Comparison of ENCODE assay signal across 8 mouse cellular contexts in genomic region chr2:84774751-84775150, GRCm38 (mm10). TPM values are rescaled to one million over a fixed set of nuclear protein-coding genes. Genes with fewer than 3 reads are reported as not detected.
DNase-seq lines count a peak whose midpoint lies in the region; ATAC-seq and TF ChIP-seq lines count a peak whose summit lies in the region.

No protein-coding gene starts in this region.

- no peaks in the 10 kb centered on the region for H3K36me3 ChIP-seq in heart, embryonic 15.5 days
- no peaks in the 10 kb centered on the region for H3K36me3 ChIP-seq in kidney, postnatal 0 days (ENCODE audit: insufficient read depth, low read length)
- H3K36me3 ChIP-seq in lung, postnatal 0 days (ENCODE audit: insufficient read depth, low read length): no peaks in the 10 kb centered on the region; the same call in 1 of the 2 replicates

- H3K9me3 ChIP-seq in heart, embryonic 15.5 days (replicated peaks): no peaks in the 10 kb centered on the region
- no peaks in the 10 kb centered on the region for H3K9me3 ChIP-seq in kidney, postnatal 0 days (replicated peaks; ENCODE audit: low read length)
- no peaks in the 10 kb centered on the region for H3K9me3 ChIP-seq in lung, postnatal 0 days (ENCODE audit: low read length)

- H3K4me1 ChIP-seq in heart, embryonic 15.5 days (replicated peaks): peaks cover 5% of the 10 kb centered on the region
- H3K4me1 ChIP-seq in kidney, postnatal 0 days (replicated peaks; ENCODE audit: insufficient read depth, low read length): peaks cover 3% of the 10 kb centered on the region; the same call in 1 of the 2 replicates
- no peaks in the 10 kb centered on the region for H3K4me1 ChIP-seq in lung, postnatal 0 days (ENCODE audit: insufficient read depth, low read depth, low read length)

- peak; percentile 83 for ATAC-seq in heart, embryonic 15.5 days (replicated peaks; ENCODE audit: insufficient number of reproducible peaks, insufficient read depth, low FRiP score, low read depth)
- ATAC-seq in kidney, postnatal 0 days (replicated peaks; ENCODE audit: low FRiP score, low read depth): peak; percentile 93
- ATAC-seq in lung, postnatal 0 days: peak; percentile 95
- ATAC-seq in CD4-positive, CD25-positive, alpha-beta regulatory T cell, adult 4 months: no peak

- H3K27ac ChIP-seq in heart, embryonic 15.5 days: peak overlapping the region; percentile 33; the same call in 1 of the 2 replicates
- H3K27ac ChIP-seq in kidney, postnatal 0 days: peak overlapping the region; percentile 80
- peak overlapping the region; percentile 72 for H3K27ac ChIP-seq in lung, postnatal 0 days (ENCODE audit: low read length)

- peak; percentile 41; the same call in 1 of the 2 replicates for TF ChIP-seq EP300 in lung, postnatal 0 days (IDR thresholded peaks at IDR 0.05)

- TF ChIP-seq CTCF in kidney, postnatal 0 days (IDR thresholded peaks at IDR 0.05; ENCODE audit: low read depth): peak; percentile 25; the same call in 1 of the 2 replicates
- TF ChIP-seq CTCF in lung, postnatal 0 days (IDR thresholded peaks at IDR 0.05): 0 out of 2 replicates have a peak, but pooled peaks have one; percentile 14

- 0 out of 2 replicates have a peak, but pooled peaks cover 6% of the 10 kb centered on the region for H3K27me3 ChIP-seq in heart, embryonic 15.5 days
- H3K27me3 ChIP-seq in kidney, postnatal 0 days (ENCODE audit: insufficient read depth, low read length): no peaks in the 10 kb centered on the region
- no peaks in the 10 kb centered on the region for H3K27me3 ChIP-seq in lung, postnatal 0 days (replicated peaks; ENCODE audit: insufficient read depth, low read length)

- peak overlapping the region; percentile 35 for H3K4me3 ChIP-seq in heart, embryonic 15.5 days
- peak overlapping the region; percentile 37 for H3K4me3 ChIP-seq in kidney, postnatal 0 days (replicated peaks; ENCODE audit: low read depth, low read length)
- H3K4me3 ChIP-seq in lung, postnatal 0 days (ENCODE audit: low read depth, low read length): peak overlapping the region; percentile 36

- peak; percentile 11 to 13 for DNase-seq in thymus, adult 18-20 months
- DNase-seq in thymus, postnatal 25 days: no peak
- peak; percentile 21 for DNase-seq in fibroblast of lung, adult 2 months (ENCODE audit: low read depth)
- peak; percentile 98 for DNase-seq in kidney, postnatal 0 days (ENCODE audit: low spot score)
- peak; percentile 97 for DNase-seq in lung, postnatal 0 days (ENCODE audit: low spot score)
- DNase-seq in retina, postnatal 7 days (ENCODE audit: low read depth, low spot score): peak; percentile 42

- 8% methylated on average over 15 of the region's 15 CpGs for WGBS in heart, embryonic 15.5 days
- 2% methylated on average over 15 of the region's 15 CpGs for WGBS in kidney, postnatal 0 days
- 12% methylated on average over 14 of the region's 15 CpGs for WGBS in lung, postnatal 0 days

- H3K9ac ChIP-seq in heart, embryonic 15.5 days: peak overlapping the region; percentile 25
- H3K9ac ChIP-seq in kidney, postnatal 0 days (ENCODE audit: low read depth, low read length): peak overlapping the region; percentile 46
- peak overlapping the region; percentile 50 for H3K9ac ChIP-seq in lung, postnatal 0 days (replicated peaks; ENCODE audit: low read depth)

- peak overlapping the region; percentile 58 for H3K4me2 ChIP-seq in heart, embryonic 15.5 days
- peak overlapping the region; percentile 56 for H3K4me2 ChIP-seq in kidney, postnatal 0 days (ENCODE audit: low read length)
- peak overlapping the region; percentile 48 for H3K4me2 ChIP-seq in lung, postnatal 0 days (replicated peaks; ENCODE audit: low read depth, low read length)

RNA-seq across cellular contexts. Expression of gene Serping1, which starts 0.5 kb away (rescaled TPM):
- polyA plus RNA-seq in heart, embryonic 15.5 days (2015; fragmentation: Nextera tagmentation; extraction: Ambion mirVana): 45.2 and 53.2 TPM in 2 replicates
- 140 and 156 TPM in 2 replicates for polyA plus RNA-seq in kidney, postnatal 0 days (2015; fragmentation: Nextera tagmentation; extraction: Ambion mirVana)
- 269 and 283 TPM in 2 replicates for polyA plus RNA-seq in lung, postnatal 0 days (2015; fragmentation: Nextera tagmentation; extraction: Ambion mirVana)
- not detected for polyA plus RNA-seq in CD4-positive, CD25-positive, alpha-beta regulatory T cell, adult 4 months (2017; shearing (Covaris generic))

RNA-seq across cellular contexts. Expression of gene Ube2l6, which starts 23.9 kb away (rescaled TPM):
- 128 and 145 TPM in 2 replicates for polyA plus RNA-seq in heart, embryonic 15.5 days (2015; fragmentation: Nextera tagmentation; extraction: Ambion mirVana)
- polyA plus RNA-seq in kidney, postnatal 0 days (2015; fragmentation: Nextera tagmentation; extraction: Ambion mirVana): 30.5 and 33.9 TPM in 2 replicates
- polyA plus RNA-seq in lung, postnatal 0 days (2015; fragmentation: Nextera tagmentation; extraction: Ambion mirVana): 83.7 and 85.6 TPM in 2 replicates
- 100 to 1,000 TPM in 1 of 2 experiments, 10 to 100 TPM in 1; 89.3 to 121 TPM for polyA plus RNA-seq in CD4-positive, CD25-positive, alpha-beta regulatory T cell, adult 4 months (2017; shearing (Covaris generic))

RNA-seq across cellular contexts. Expression of gene Gm19426, which starts 31.3 kb away (rescaled TPM):
- polyA plus RNA-seq in heart, embryonic 15.5 days (2015; fragmentation: Nextera tagmentation; extraction: Ambion mirVana): 5.1 and 5.3 TPM in 2 replicates
- polyA plus RNA-seq in kidney, postnatal 0 days (2015; fragmentation: Nextera tagmentation; extraction: Ambion mirVana): 8.7 and 9.3 TPM in 2 replicates
- 5.6 and 6.5 TPM in 2 replicates for polyA plus RNA-seq in lung, postnatal 0 days (2015; fragmentation: Nextera tagmentation; extraction: Ambion mirVana)
- not detected for polyA plus RNA-seq in CD4-positive, CD25-positive, alpha-beta regulatory T cell, adult 4 months (2017; shearing (Covaris generic))

RNA-seq across cellular contexts. Expression of gene Ypel4, which starts 40.9 kb away (rescaled TPM):
- 3.0 and 3.8 TPM in 2 replicates for polyA plus RNA-seq in heart, embryonic 15.5 days (2015; fragmentation: Nextera tagmentation; extraction: Ambion mirVana)
- polyA plus RNA-seq in kidney, postnatal 0 days (2015; fragmentation: Nextera tagmentation; extraction: Ambion mirVana): 4.1 TPM in 2 replicates
- polyA plus RNA-seq in lung, postnatal 0 days (2015; fragmentation: Nextera tagmentation; extraction: Ambion mirVana): 2.6 and 3.4 TPM in 2 replicates
- polyA plus RNA-seq in CD4-positive, CD25-positive, alpha-beta regulatory T cell, adult 4 months (2017; shearing (Covaris generic)): 1 to 10 TPM; 1.3 to 2.1 TPM

RNA-seq across cellular contexts. Expression of gene Clp1, which starts 47.6 kb away (rescaled TPM):
- 12.8 and 18.6 TPM in 2 replicates for polyA plus RNA-seq in heart, embryonic 15.5 days (2015; fragmentation: Nextera tagmentation; extraction: Ambion mirVana)
- polyA plus RNA-seq in kidney, postnatal 0 days (2015; fragmentation: Nextera tagmentation; extraction: Ambion mirVana): 24.5 and 26.0 TPM in 2 replicates
- 19.3 and 19.5 TPM in 2 replicates for polyA plus RNA-seq in lung, postnatal 0 days (2015; fragmentation: Nextera tagmentation; extraction: Ambion mirVana)
- 10 to 100 TPM; 50.3 to 54.6 TPM for polyA plus RNA-seq in CD4-positive, CD25-positive, alpha-beta regulatory T cell, adult 4 months (2017; shearing (Covaris generic))

Comparison
In these comparisons a context has a peak if more than half of its experiments do, and no peak if none do; other contexts are left out.
1. RNA of gene Serping1, which starts 0.5 kb away (polyA plus RNA-seq): 269 to 283 TPM in lung, postnatal 0 days, 140 to 156 TPM in kidney, postnatal 0 days and 45.2 to 53.2 TPM in heart, embryonic 15.5 days; not detected in CD4-positive, CD25-positive, alpha-beta regulatory T cell, adult 4 months; every median in the first group is over 10 times any median in the second.
2. Peak in every context shown above with its lines, with median percentiles within 50 percentile points of each other: H3K27ac ChIP-seq, H3K4me2 ChIP-seq, H3K4me3 ChIP-seq and H3K9ac ChIP-seq.